Mouse (Mus musculus) cerebellum, postnatal 25 days (tissue): Measurements from ENCODE around the gene Accsl.

Experiments used
- DNase-seq, 2 experiments: peaks; one replicate each; pipeline ENCODE4 v3.0.0; 2021; ENCODE audit warnings: mixed read lengths in 2 of 2

Accsl gene

DNA sequence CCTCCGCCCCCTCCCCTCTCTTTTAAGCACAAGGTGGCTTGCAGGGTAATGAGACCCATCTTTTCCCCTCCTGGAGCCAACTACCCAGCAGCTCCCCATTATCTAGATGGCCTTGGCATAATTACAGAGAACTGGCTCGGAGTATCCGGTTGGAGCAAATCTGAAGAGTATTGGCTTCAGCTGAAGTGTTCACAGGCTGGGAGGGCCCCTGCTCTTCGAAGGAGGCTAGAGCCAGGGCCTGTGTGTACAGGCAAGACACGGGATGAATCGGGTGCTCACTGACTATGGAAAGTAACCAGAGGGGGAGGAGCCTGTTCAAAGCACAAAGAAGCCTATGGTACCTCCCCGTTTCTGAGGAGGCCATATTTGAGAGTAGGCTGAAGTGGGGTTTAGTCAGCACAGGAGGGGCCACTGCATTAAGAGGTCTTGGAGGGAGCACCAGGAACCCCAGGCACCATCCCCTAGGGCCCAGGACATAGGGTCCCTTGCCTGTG, at the start of gene Accsl:
TSS of gene Accsl (minus strand) at position 51 of the 494 bp plus-strand sequence.
- no peak for DNase-seq

DNA sequence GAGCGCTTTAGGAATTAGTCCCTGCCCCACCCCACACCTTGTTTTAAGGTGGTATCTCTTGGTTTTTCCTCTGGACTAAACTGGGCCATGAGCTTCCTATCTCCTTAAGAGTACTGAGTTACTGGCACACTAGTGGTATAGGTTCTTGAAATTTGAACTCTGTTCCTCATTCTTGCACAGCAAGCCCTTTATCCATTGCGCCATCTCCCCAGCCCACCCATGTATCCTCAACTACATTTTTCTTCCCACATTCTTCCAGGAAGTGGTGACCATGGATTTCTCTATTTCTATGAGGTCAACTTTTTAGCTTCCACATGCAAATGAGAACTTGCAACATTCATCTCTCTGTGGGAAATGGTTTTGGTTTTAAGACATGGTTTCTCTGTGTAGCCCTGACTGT, 44.6 kb upstream of the Accsl start:
- no peak for DNase-seq

DNA sequence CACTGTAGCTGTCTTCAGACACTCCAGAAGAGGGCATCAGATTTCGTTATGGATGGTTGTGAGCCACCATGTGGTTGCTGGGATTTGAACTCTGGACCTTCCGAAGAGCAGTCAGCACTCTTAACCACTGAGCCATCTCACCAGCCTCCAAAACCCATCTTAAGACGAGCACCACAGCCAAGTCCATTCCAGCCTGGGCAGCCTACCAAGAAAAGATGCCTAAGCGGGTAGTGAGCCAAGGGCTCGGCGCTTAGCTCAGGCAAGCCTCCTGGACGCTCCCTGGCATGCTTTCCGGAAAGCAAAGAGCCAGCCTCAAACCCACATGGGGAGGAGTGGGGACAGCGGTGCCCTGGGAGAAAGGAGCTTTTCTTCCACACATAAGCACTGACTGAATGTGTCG, 43.0 kb upstream of the Accsl start:
- DNase-seq, result peak; percentile 74 to 82

DNA sequence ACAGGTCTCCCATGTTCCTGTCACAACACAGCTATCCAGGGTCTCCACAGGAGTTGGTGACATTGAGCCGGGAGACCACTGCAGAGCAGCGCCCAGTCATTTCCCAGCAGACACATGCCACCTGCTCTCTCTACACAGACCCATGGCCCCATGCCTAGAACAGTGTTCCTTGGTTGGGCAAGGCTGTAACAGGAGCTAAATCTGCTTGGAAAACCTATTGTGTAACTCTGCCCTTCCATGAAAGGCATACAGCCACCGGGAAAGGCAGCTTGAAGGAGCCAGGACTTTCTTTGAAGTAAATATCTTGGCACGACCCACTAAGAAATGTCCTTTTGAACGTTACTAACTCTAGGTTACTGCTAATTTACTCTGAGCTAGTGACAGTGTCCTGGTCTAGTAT, 40.8 kb upstream of the Accsl start:
- DNase-seq, result peak in 1 of 2 experiments; percentile 38

DNA sequence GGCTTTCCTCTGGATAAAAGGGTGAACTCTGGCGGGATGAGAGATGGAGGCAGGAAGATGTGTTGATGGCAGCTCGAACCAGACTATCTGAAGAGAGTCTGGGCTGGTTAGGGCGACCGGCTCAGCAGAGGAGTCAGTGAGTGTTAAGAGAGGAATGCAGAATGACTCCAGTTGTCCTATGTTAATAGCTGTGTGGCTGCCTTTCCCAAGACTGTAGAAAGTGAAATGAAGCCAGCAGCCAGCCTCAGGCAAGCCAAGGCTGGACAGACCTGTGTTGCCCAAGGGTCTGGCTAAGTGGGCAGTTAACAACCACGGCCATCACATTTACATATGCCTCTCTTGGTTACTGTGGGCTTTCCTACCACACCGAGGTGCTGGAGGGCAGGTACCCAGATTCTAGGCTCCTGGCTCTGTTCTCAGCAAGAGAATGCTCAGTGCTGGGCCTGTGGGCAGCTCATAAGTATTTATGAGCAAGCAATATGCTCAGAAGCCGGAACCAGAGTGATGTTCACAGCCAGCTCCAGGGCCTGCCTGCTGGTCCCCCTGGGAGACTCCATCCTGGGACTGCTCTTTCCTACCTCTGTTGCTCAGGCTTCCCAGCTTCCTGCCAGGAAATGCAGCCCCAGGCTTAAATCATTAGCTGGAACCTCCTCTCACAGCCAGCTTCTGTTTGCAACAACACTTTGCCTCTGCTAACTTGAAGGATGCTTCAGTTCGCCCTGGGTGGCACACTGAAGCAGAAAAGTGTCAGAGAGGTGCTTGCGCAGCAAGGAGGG, 38.8 kb upstream of the Accsl start:
- no peak for DNase-seq

DNA sequence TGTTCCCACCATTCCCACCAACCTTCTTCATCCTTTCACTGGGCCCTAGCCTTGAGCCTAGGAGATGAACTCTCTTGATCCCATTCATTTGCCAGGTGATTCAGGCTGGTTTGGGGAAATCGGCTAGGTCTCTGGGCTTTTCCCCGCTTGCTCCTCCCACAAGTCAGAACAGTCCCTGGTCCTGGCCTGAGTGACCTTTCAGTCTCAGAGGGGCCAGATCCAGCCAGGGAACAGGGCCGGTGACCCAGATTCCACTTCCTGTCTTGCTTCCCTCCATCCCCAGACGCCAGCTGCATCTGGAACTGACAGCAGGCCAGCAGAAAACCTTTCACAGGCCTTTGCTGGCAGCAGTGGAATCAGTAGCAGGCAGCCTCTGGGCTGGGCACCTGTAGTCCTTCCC, 37.4 kb upstream of the Accsl start:
- DNase-seq, result no peak

DNA sequence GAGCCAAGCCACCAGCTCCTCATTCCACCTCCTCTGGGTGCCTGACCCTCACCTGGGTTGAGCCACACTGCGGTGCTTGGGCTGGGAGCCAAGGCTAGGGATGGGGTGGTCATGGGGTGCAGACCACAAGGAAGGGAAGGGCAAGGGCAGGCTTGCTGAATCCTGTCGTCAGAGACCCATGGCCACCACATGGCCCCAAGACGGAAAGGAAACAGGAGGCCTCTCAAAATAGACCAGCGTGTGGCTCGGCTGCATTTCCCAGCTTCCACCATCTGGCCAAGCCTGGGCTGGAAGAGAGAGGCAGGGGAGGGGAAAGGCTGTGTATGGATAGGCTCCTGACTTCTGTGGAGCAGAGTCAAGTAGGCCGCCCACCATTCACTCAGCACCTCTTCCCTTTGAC, 34.5 kb upstream of the Accsl start:
- DNase-seq, result peak in 1 of 2 experiments; percentile 37

DNA sequence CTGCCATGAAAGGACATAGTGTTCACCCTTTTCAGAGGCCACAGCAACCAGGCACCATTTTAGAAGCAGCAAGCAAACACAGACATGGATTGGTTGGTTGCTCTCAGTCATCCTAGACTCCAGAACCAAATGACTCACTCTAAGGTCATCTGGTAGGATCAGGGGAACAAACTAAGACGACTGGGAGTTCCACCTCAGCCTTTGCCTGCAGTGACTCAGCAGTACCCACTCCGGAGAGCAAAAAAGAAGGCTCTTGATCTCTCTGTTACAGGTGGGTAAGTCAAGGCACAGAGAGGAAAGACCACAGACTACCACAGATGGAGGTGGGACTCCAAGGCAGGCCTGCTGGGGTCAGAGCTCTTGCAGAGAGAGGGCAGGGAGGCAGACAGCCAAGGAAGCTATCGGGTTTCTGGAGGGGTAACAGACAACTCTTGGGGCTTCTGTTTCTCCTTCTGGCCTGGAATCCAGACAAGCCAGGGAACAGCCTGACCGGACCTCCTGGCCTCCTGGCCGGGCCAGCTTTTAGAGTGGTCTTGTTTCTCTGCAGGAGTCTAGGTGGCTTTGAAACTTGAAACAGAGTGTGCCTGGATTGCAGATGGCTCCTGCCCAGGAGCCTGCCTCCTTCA, 33.8 kb upstream of the Accsl start:
- DNase-seq, result no peak

DNA sequence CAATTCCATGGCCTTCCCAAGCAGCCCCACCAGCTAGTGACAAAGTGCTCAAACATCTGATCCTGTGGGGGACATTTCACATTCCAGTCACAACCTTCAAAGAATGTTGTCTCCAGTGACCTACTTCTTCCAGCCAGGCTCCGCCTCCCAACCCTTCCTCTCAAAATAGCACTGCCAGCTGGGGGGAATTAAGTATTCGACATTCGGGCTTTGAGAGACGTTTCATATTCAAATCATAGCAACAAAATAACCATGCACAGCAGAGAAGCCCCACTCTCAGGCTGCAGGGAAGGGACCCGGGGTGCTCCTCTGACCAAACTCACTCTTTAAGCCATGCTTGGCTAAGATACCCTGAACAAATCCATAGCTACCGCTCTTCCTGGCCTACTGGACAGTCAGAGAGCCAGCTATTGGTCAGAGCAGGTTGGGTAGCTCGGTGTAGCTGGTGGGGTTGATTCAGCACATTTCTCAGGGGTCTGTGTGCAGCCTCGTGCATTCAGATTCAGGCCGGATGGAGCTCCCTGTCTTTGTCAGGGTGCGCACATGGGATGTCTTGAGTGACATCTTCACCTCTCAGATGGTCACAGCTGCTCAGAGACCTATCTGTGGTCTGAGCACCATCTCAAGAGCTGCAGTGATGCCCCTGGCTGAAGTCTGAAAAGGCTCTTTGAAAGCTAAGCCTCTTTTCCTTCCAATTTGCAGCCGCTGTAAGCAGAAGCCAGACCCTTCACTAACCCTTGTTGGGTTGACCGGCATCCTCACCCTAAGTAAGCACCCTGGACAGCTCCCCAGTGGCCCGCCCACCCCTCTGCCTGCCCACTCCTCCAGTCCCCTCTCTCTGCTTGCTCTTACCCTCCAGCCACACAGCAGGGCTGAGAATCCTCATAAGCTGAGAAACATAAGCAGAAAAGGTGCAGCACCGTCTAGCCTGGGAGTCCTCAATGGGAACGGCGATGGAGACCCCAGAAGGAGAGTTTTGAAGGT, 30.7 kb upstream of the Accsl start:
- DNase-seq, result no peak

DNA sequence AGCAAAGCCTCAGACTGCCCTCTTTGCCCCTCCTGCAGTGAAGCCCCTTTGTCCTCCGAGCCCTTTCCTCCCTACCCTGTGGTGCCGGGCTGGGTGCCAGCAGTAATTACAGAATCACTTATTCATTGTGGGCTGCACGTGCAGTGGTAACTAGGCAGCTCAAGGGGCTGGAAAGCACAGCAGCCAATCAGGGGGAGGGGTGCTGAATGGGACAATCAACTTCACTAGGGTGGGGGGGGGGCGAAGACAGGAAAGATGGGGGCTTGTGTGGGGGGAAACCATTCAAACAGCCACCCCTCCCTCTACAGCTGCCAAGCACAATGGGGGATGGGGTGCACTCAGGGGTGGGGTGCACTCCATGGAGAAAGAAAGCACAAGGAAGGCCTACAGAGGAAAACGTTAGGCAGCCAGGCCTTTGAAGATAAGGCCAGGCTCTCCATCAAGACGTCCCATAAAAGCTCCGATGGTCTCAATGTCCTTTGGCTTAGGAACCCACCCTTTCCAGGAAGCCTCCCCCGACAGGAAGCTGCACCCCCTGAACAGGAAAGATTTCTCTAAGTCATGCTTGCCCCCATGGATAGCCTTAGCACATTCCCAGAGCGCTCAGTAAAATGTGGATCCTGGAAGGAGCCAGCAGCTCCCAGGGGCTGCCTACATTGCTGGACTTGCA, 22.8 kb upstream of the Accsl start:
- peak in 1 of 2 experiments; percentile 51 for DNase-seq

DNA sequence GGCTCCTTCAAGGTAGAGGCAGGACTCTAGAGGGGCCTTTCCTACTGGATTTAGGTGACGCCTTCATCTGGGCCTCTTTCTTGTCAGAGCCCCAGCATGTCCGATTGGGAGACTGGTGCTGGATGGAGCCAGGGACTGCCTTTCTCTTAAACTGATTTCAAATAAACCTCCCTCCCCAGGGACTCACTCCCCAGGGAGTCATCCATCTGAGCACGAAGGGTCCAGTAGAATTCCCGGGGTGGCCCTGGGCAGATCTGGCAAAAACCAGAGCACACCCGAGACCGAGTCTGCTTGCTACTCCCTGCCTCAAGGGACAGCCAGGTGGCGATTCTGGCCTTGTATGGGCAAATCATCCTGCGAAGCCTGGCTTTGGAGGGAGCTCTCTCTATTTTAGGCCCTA, 21.2 kb upstream of the Accsl start:
- DNase-seq, result no peak

DNA sequence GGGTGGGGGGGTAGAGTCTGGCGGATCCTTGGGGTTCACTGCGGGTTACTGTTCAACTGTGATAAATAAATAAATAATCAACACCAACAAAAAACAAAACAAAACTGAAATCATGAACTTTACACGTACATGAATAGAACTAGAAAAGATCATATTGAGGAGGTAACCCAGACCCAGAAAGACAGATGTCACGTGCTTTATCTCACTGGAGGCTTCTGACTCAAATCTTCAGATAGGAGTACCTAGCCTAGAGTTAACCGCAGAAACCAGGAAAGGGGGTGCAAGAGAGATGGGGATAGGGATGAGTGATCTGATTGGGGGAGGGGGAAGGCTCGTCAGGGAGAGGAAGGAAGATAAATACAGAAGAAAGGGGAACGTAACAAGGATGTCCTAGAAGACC, 20.1 kb upstream of the Accsl start:
- DNase-seq, result no peak

DNA sequence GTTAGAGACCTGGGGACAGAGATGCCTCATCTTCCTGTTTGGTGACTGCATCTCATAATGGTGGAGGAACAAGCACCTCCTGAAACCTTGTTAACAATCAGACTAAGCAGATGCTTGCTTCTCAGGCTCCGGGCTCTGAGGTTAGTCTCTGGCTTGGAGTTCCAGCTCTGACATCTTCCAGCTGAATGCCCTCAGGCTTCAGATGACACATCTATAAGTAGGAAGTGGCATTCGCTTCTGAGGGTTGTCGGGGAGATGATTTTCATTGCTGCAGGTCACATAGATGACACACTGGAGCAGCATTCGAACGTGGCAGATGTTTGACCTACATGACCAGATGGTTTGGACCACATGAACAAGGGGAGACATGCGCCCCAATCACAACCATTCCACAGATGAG, 19.4 kb upstream of the Accsl start:
- no peak for DNase-seq

DNA sequence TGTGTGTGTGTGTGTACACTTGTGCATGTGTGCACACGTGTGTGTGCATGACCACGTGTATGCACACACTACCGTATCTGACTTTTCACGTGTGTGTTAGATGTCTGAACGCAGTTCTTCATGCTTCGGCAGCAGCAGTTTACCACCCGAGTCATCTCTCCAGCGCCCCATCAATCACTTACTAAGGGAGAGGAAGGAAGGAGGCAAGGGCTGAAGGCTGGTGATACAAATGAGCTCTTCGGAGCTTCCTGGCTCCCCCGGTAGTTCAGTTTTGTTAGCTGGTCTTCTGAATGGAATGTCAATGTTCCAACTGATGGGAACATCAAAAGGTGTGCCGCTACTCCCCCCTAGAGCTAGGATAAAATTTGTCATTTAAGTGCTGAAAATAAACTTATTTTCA, 18.3 kb upstream of the Accsl start:
- no peak for DNase-seq

DNA sequence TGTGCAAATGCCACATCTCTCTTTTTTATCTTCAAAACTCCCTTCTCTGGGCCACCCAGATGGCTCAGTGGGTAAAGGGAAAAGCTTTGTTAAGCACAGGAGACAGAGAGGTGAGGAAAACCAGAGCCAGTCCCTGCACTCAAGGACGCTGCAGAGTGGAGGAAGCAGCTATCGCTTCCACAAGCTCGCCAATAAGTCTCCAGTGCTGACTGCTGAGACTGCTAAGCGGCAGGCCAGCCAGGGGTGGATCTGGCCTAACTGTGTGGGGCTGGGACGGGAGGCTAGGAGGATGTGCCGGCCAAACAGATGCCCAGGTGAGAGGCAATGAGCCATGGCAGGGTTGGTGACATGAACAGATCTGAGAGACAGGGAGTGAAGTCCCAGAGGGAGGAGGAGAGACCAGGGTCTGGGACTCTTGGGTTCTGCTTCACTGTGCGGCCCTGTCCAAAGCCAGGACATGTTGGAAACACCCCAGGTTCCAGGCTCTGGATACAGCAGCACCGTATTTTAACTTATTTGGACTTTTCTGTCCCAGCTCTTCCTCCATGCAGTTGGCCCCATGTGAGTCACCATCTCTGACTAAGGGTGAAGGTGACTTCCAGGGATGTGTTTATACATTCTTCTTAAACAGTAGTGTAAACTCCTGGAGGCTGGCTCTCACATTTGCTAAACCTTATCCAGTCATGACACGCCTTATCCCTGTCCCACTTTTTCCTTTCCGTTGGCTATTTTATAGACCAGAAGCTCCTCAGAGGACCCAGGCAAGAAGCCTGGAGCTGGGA, 17.2 kb upstream of the Accsl start:
- DNase-seq, result no peak

DNA sequence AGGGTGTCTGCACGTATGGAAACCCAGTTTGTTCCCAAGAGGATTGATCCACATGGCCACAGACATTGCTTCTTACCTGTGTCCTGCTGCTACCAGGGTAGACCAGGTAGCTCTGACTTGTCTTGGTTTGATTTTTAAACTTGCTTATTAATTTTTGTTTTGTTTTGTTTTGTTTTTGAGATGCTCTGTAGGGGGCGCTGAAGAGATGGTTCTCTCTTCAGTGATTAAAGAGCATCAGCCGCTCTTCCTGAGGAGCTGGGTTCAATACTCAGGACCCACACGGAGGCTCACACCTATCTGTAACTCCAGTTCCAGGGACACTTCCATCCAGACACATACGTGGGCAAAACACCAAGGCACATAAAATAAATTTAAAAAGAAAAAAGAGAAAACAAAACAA, 14.1 kb upstream of the Accsl start:
- no peak for DNase-seq

DNA sequence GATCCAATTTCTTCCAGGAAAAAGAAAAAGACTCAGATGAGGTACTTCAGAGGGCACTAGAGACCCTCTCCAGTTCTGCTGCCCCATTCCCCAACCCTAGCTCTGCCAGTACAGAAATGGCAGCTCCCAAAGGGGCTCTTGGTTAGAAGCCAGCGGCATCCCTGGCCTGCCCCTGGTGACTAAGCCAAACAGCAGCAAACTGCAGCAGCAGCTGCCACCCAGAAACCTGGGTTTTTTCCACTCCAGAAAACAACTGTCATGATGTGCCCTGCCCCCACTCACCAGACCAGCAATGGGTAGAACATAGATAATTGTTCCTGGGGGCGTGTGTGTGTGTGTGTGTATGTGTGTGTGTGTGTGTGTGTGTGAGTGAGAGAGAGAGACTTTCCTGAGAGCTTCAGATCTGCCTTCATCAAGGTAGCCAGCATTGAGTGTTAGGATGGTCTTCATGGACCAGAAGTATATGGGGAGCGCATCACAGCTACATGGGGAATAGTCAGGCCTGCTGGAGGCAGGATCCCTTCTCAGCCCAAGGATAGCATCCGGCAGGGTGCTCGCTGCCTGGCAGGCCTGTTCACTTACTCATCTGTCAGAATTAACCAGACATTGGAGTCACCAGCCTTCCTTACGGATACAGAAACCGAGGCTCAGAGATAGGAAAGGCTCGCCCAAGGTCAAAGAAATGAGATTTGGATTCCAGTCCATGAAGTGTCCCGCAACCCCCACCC, 12.8 kb upstream of the Accsl start:
- no peak for DNase-seq

DNA sequence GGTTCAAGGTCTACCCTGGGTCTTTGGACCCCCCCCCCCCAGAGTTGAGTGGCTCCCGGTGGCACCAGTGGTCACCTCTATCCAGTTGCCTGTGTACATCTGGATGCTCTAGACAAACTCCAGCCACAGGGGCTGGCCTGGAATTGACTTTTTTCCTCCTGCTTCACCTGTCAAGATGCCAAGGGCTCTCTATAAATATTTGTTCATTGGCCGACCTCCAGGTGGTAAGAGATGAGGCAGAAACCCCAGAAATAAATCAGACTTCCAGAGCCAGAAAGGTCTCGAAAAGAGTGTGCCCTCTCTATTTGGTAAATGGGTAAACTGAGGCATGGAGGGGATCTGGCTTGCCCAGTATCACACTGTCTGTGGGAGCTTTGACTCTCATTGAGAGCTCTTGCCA, 12.0 kb upstream of the Accsl start:
- no peak for DNase-seq

DNA sequence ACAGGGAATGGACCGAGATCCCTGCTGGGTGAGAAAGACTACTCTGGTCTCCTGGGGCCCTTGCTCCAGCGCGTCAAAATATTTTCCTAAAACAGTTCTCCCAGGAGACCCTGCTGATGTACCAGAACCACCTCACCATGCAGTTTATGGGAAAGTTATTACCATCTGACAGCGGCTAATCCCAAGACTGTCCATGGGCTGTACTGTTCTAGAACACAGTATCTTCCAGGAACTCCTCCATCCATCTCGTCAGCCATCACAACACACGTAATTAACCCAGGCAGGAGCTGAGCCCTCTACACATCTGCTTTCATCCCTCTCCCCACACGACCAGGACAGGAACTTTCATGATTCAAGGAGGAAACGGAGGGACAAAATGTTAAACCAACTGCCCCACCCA, 11.5 kb upstream of the Accsl start:
- DNase-seq, result no peak

DNA sequence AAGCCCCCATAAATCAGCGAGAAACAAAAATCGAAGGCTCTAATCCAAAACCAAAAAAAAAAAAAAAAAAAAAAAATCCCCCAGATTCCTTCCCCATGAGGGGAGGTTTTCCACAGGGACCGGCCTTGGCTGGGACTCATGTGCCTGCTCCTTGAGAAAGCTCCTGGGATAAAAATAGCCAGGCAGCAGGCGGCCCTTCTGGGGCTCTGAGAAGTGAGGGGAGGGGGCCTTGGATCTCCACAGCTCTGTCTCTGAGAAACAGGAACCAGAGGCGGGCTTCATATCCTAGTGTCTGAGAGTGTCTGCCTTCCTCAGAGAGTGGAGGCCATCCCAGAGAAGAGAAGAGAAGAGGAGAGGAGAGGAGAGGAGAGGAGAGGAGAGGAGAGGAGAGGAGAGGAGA, 8.0 kb upstream of the Accsl start:
- DNase-seq, result no peak

DNA sequence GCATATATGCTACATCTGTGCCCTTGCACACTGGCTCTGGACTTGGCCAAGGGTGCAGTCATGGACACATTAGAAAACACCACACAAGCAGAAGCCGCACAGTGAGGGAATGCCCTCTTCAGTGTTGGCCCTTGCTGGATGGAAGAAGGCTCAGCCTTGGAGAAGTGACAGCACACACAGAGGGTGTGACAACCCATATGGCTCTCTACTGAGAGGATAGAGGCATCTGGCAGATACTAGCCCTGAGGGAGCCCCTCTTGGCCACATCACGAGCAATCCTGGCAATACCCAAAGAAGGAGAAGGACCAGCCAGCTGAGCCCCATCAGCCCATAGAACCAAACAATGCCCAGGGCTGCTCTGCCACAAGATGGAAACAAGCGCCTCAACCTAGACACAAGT, 5.6 kb upstream of the Accsl start:
- no peak for DNase-seq

DNA sequence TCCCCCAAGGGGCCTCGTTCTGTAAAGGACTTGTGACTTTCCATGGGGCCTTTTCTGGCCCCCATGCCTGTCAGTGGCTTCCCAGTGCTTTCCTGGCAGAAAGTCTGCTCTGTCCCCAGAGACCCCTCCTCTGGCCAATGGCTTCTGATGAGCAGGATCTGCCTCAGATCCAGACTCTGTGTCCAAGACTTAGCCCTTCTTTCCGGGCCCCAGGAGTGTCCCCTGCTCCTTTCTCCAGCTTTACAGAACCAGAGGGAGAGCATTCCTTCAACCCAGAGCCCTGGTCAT, 5.2 kb upstream of the Accsl start:
- DNase-seq, result no peak
